Mouse (Mus musculus): ENCODE measurements around the gene Slc5a4b. TPM values are rescaled to one million over a fixed set of nuclear protein-coding genes. Genes with fewer than 3 reads are reported as not detected.

Gene Slc5a4b
- total RNA-seq, 2 experiments from 2014 or later: not detected

- no peak for DNase-seq
- intact Hi-C loops (cut with DNase I): no loop called here
Measured at GRCm38 (mm10) chr10:76046754-76047153, 64.0 kb downstream of the Slc5a4b start.

- no peak for DNase-seq
- intact Hi-C loops (cut with DNase I): no loop called here
Measured at GRCm38 (mm10) chr10:76045343-76045742, 65.4 kb downstream of the Slc5a4b start.

- DNase-seq: no peak
- intact Hi-C loops (cut with DNase I): no loop called here
Measured at GRCm38 (mm10) chr10:76036962-76037361, 73.8 kb downstream of the Slc5a4b start.

- intact Hi-C loops (cut with DNase I): no loop called here
- no peak for DNase-seq
Measured at GRCm38 (mm10) chr10:76035277-76035676, 75.5 kb downstream of the Slc5a4b start.

DNA sequence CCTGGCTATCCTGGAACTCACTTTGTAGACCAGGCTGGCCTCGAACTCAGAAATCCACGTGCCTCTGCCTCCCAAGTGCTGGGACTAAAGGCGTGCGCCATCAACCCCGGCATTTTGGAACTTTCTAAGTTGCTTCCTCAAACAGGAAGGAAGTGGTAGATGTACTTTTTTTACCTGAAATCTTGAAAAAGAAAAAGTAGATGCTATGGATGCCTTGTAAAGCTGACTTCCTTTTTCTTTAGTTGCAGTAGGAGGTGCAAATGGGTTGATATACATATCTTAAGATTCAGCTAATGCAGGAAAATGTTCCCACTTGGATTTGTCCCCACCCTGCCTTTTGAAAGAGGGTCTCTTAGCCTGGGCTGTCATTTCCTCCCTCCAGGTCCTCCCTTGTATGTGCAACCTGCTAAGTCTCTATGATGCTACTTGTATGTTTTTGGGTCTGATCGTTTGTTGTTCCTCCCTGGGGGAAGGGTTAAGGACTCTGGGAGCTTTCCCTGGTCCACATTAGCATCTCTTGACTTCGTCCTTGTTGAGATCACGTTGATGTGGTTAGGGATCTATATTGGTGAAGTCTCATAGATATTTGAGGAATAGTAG is 76.7 kb downstream of the Slc5a4b start:
- intact Hi-C loops (cut with DNase I): loop anchor here (5.0 kb wide), 1 partner anchor 117 kb away; no protein-coding TSS in a partner anchor
- no peak for DNase-seq

- intact Hi-C loops (cut with DNase I): loop anchor here (5.0 kb wide), 1 partner anchor 116 kb away; no protein-coding TSS in a partner anchor
- DNase-seq: no peak
Measured at GRCm38 (mm10) chr10:76033119-76033455, 77.7 kb downstream of the Slc5a4b start.

GRCm38 (mm10) chr10:76032402-76033118 is 78.2 kb downstream of the Slc5a4b start, which contains the start of gene Zfp280b:
Gene Zfp280b, plus strand, starts transcription at chr10:76032650.
- peak; percentile 92 to 94 for DNase-seq
- intact Hi-C loops (cut with DNase I): loop anchor here (5.0 kb wide), 1 partner anchor 115 kb away; no protein-coding TSS in a partner anchor

DNA sequence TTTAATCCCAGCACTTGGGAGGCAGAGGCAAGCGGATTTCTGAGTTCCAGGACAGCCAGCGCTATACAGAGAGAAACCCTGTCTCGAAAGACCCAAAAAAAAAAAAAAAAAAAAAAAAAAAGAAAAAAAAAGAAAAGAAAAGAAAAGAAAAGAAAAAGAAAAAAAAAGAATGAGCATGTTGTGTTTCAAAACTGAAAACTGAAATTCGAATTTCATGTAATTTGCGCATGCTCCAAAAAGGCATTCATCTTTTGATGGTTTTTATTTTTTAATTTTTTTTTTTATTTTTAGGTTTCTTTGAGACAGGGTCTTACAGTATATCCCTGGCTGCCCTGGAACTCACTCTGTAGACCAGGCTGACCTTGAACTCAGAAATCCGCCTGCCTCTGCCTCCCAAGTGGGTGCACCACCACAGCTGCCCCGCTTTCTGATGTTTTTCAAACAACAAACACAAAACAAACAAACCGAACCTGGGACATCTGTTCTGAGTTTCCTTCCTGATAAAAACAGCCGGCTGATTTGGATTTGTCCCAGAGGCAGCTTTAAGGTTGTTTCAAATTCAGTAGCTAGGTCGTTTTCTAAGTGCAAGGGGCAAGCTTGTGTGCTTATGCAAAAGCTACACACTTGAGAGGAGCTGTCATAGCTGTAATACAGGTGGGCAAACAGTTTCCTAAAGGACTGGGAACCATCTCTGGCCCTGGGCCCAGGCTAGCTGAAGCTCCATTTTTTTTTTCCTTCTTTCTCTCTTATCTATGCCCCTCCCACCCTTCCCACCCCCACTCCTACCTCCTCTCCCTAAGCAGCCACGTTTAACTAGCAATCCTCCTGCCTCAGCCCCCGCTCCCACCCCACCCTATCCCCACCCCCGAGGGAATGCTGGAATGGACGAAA is 79.0 kb downstream of the Slc5a4b start:
- DNase-seq: peak in 1 of 2 experiments; percentile 20

GRCm38 (mm10) chr10:76030496-76030895 is 80.3 kb downstream of the Slc5a4b start:
- intact Hi-C loops (cut with DNase I): loop anchor here (5.0 kb wide), 1 partner anchor 113 kb away; no protein-coding TSS in a partner anchor
- no peak for DNase-seq

More for the DNA sequence above, 79.0 kb downstream of the Slc5a4b start:
- intact Hi-C loops (cut with DNase I): loop anchor here (5.0 kb wide), 1 partner anchor 114 kb away; no protein-coding TSS in a partner anchor

DNA sequence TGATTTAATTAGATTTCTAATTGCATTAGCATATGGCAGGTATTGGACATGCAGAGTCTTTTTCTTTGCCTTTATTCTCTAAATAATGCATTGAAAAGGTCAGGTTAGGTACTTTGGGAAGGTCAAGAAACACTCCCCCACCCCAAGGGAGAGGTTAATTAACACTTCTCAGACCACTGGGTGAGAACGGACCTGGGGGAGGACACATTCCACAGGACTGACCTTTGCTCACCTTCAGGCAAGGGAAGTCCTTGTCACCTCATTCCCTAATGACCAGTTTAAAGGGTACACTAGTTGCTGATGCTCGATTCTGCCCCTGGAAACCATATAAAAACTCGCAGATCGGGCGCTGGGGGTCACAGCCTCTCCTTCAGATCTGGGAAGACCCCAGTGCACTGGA is 81.5 kb downstream of the Slc5a4b start:
- no peak for DNase-seq
- intact Hi-C loops (cut with DNase I): no loop called here

GRCm38 (mm10) chr10:76028396-76028795 is 82.4 kb downstream of the Slc5a4b start:
- no peak for DNase-seq
- intact Hi-C loops (cut with DNase I): no loop called here

GRCm38 (mm10) chr10:76028016-76028366 is 82.8 kb downstream of the Slc5a4b start:
- intact Hi-C loops (cut with DNase I): no loop called here
- DNase-seq: no peak

DNA sequence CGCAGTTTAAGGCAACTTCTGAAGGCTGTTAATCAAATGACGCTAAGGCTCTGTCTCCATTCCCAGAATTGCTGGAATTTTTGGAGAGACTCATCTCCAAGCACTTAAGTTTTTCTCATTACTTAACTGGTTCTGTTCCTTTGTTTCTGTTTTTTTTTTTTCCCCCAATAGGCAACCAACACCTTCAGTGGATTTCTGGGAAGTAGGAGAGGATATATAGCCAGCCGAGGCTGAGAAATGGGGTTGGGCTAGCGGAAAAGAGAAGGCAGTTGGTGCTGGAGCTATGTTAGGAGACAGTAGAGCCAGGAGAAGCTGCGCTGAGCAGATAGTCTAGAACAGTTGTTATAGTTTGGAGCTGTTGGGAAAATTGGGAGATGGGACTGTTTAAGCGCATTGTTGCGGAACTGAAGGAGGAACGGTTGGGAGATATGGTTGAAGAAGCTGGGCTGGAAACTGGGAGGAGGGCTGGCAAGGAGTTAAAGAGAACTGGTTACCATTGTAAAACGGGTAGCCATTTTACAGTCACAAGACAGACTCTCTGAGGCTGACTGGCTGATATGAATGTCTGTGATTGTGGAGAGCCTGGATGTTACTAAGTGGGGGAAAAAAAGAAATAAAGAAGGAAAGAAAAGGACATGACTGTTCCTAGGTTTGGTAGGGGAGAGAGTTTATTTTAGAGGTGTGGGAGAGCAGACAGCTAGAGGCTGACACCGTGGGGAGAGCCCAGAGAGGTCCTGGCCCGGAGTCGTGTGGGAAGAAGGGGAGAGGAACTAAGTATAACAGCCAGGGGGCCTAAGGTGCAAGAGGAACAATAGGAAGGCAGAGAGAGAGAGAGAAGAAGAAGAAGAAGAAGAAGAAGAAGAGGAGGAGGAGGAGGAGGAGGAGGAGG is 83.4 kb downstream of the Slc5a4b start:
- no peak for DNase-seq

DNA sequence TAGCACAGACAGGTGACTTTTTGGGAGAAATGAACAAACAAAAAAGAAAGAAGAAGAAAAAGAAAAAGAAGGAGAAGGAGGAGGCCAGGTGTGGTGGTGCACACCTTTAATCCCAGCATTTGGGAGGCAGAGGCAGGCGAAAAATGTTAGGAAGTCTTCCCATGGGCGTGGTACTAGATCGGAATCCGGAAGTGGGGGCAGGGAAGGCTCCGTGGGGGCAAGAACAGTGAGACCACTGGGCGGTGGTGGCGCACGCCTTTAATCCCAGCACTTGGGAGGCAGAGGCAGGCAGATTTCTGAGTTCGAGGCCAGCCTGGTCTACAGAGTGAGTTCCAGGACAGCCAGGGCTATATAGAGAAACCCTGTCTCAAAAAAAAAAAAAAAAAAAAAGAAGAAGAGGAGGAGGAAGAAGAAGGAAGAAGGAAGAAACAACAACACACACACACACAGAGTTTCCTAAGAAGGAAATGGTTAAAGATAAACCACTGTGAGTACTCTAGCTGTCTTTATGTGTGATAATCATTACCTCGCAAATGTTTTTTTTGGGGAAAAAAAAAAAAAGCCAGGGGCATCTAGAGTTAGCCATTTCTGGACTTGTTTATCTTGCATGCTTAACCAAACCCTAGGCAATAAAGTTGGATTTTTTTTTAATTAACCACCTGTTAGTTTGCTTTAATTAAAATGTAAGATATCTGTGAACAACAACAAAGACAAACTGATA is 85.1 kb downstream of the Slc5a4b start:
- intact Hi-C loops (cut with DNase I): no loop called here
- DNase-seq: no peak

More for the DNA sequence above, 83.4 kb downstream of the Slc5a4b start:
- intact Hi-C loops (cut with DNase I): no loop called here

- intact Hi-C loops (cut with DNase I): no loop called here
Measured at GRCm38 (mm10) chr10:76023921-76024320, 86.8 kb downstream of the Slc5a4b start.

GRCm38 (mm10) chr10:76021728-76022127 is 89.0 kb downstream of the Slc5a4b start:
- intact Hi-C loops (cut with DNase I): no loop called here
- no peak for DNase-seq

More at GRCm38 (mm10) chr10:76023921-76024320, 86.8 kb downstream of the Slc5a4b start:
- DNase-seq: no peak

GRCm38 (mm10) chr10:76016886-76017285 is 93.9 kb downstream of the Slc5a4b start:
- no peak for DNase-seq
- intact Hi-C loops (cut with DNase I): no loop called here

DNA sequence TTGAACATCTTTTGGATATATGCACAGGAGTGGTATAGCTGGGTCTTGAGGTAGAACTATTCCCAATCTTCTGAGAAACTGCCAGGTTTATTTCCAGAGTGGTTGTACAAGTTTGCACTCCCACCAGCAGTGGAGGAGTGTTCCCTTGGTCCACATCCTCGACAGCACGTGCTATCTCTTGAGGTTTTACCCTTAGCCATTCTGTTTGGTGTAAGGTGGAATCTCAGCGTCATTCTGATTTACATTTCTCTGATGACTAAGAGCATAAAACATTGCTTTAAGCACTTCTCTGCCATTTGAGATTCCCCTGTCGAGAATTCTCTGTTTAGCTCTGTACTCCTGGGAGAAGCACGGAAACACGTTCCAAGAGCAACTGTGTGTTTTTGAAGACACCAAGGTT is 97.8 kb downstream of the Slc5a4b start:
- DNase-seq: no peak
- intact Hi-C loops (cut with DNase I): no loop called here

DNA sequence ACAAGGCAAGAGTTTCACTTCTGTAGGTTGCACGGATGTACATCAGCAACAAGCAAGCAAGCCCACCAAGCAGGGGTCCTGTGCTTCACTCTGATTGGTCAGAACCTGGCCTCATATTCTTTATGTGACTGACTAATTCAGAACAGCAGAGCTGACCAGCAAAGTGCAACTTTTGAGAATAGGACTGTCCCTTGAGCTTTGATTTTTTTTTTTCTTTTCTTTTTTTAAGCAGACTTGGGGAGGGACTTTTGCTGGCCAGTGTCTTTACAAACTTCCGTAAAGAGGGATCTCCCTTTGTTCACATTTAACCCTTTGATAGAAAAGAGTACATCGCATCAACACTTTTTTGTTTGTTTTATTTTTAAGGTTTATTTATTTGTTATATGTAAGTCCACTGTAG is 100.9 kb downstream of the Slc5a4b start:
- DNase-seq: no peak
- intact Hi-C loops (cut with DNase I): no loop called here

Data from heart, postnatal 36 days (tissue).